Mouse (Mus musculus): Measurements from ENCODE around the gene Adarb2. TPM values are rescaled to one million over a fixed set of nuclear protein-coding genes. Genes with fewer than 3 reads are reported as not detected.

Gene Adarb2
- total and polyA plus RNA-seq, 2 experiments: 0.09 TPM; not detected in 1

GRCm38 (mm10) chr13:8400265-8401041 lies 197.8 kb downstream of the Adarb2 start:
- no peaks in the 10 kb centered on the region for H3K36me3 ChIP-seq (ENCODE audit: control insufficient read depth, insufficient read depth, low read length)
- H3K4me3 ChIP-seq (ENCODE audit: insufficient read depth, low read depth, low read length): no peak overlapping the region
- 85% methylated on average over 4 of the region's 4 CpGs for WGBS
- no peak for TF ChIP-seq POLR2A (IDR thresholded peaks at IDR 0.05; ENCODE audit: extremely low read depth, insufficient read depth, low read length)
- no peak for TF ChIP-seq CTCF (IDR thresholded peaks at IDR 0.05; ENCODE audit: low read depth, low read length)
- H3K79me2 ChIP-seq (ENCODE audit: control insufficient read depth, insufficient read depth, low read length): no peaks in the 10 kb centered on the region
- no peak for DNase-seq (ENCODE audit: extremely low read depth, low read depth, low spot score)
- no peak overlapping the region for H3K9ac ChIP-seq (ENCODE audit: low read depth, low read length)
- H3K4me1 ChIP-seq (ENCODE audit: control insufficient read depth, insufficient read depth, low read length): no peaks in the 10 kb centered on the region
- no peaks in the 10 kb centered on the region for H3K27me3 ChIP-seq (ENCODE audit: control insufficient read depth, insufficient read depth, low read length)
- H3K27ac ChIP-seq (replicated peaks; ENCODE audit: insufficient read depth, low read depth, low read length): no peak overlapping the region

- Histone ChIP-seq H3K4me1 (ENCODE audit: control insufficient read depth, insufficient read depth, low read length) (no peaks in the 10 kb centered on the region), H3K4me3 (ENCODE audit: insufficient read depth, low read depth, low read length) (no peak overlapping the region), H3K27me3 (ENCODE audit: control insufficient read depth, insufficient read depth, low read length) (no peaks in the 10 kb centered on the region), H3K27ac (replicated peaks; ENCODE audit: insufficient read depth, low read depth, low read length) (no peak overlapping the region), H3K79me2 (ENCODE audit: control insufficient read depth, insufficient read depth, low read length) (no peaks in the 10 kb centered on the region), H3K9ac (ENCODE audit: low read depth, low read length) (no peak overlapping the region), H3K36me3 (ENCODE audit: control insufficient read depth, insufficient read depth, low read length) (no peaks in the 10 kb centered on the region)
- TF ChIP-seq POLR2A (IDR thresholded peaks at IDR 0.05; ENCODE audit: extremely low read depth, insufficient read depth, low read length) (no peak), CTCF (IDR thresholded peaks at IDR 0.05; ENCODE audit: low read depth, low read length) (no peak)
- DNase-seq (ENCODE audit: extremely low read depth, low read depth, low spot score): no peak
- 58% methylated on average over 3 of the region's 3 CpGs for WGBS
Measured at GRCm38 (mm10) chr13:8402324-8402873, 199.7 kb downstream of the Adarb2 start.

GRCm38 (mm10) chr13:8406020-8406419 lies 203.4 kb downstream of the Adarb2 start:
- TF ChIP-seq POLR2A (IDR thresholded peaks at IDR 0.05; ENCODE audit: extremely low read depth, insufficient read depth, low read length): no peak
- TF ChIP-seq CTCF (IDR thresholded peaks at IDR 0.05; ENCODE audit: low read depth, low read length): no peak
- no peaks in the 10 kb centered on the region for H3K79me2 ChIP-seq (ENCODE audit: control insufficient read depth, insufficient read depth, low read length)
- no peak overlapping the region for H3K4me3 ChIP-seq (ENCODE audit: insufficient read depth, low read depth, low read length)
- WGBS: 76% methylated on average over 6 of the region's 6 CpGs
- no peak overlapping the region for H3K27ac ChIP-seq (replicated peaks; ENCODE audit: insufficient read depth, low read depth, low read length)
- DNase-seq (ENCODE audit: extremely low read depth, low read depth, low spot score): no peak
- H3K9ac ChIP-seq (ENCODE audit: low read depth, low read length): no peak overlapping the region
- H3K36me3 ChIP-seq (ENCODE audit: control insufficient read depth, insufficient read depth, low read length): no peaks in the 10 kb centered on the region
- H3K4me1 ChIP-seq (ENCODE audit: control insufficient read depth, insufficient read depth, low read length): no peaks in the 10 kb centered on the region
- no peaks in the 10 kb centered on the region for H3K27me3 ChIP-seq (ENCODE audit: control insufficient read depth, insufficient read depth, low read length)

- Histone ChIP-seq H3K4me1 (ENCODE audit: control insufficient read depth, insufficient read depth, low read length) (no peaks in the 10 kb centered on the region), H3K36me3 (ENCODE audit: control insufficient read depth, insufficient read depth, low read length) (no peaks in the 10 kb centered on the region), H3K4me3 (ENCODE audit: insufficient read depth, low read depth, low read length) (no peak overlapping the region), H3K9ac (ENCODE audit: low read depth, low read length) (no peak overlapping the region), H3K27ac (replicated peaks; ENCODE audit: insufficient read depth, low read depth, low read length) (no peak overlapping the region), H3K79me2 (ENCODE audit: control insufficient read depth, insufficient read depth, low read length) (no peaks in the 10 kb centered on the region), H3K27me3 (ENCODE audit: control insufficient read depth, insufficient read depth, low read length) (no peaks in the 10 kb centered on the region)
- TF ChIP-seq CTCF (IDR thresholded peaks at IDR 0.05; ENCODE audit: low read depth, low read length) (no peak), POLR2A (IDR thresholded peaks at IDR 0.05; ENCODE audit: extremely low read depth, insufficient read depth, low read length) (no peak)
- WGBS: 75% methylated on average over 5 of the region's 5 CpGs
- DNase-seq (ENCODE audit: extremely low read depth, low read depth, low spot score): no peak
Measured at GRCm38 (mm10) chr13:8410353-8411318, 208.0 kb downstream of the Adarb2 start.

GRCm38 (mm10) chr13:8424019-8424719 lies 221.5 kb downstream of the Adarb2 start:
- 87% methylated on average over 15 of the region's 15 CpGs for WGBS

More at GRCm38 (mm10) chr13:8424019-8424719, 221.5 kb downstream of the Adarb2 start:
- Histone ChIP-seq H3K36me3 (ENCODE audit: control insufficient read depth, insufficient read depth, low read length) (no peaks in the 10 kb centered on the region), H3K4me3 (ENCODE audit: insufficient read depth, low read depth, low read length) (no peak overlapping the region), H3K79me2 (ENCODE audit: control insufficient read depth, insufficient read depth, low read length) (no peaks in the 10 kb centered on the region), H3K27me3 (ENCODE audit: control insufficient read depth, insufficient read depth, low read length) (no peaks in the 10 kb centered on the region), H3K9ac (ENCODE audit: low read depth, low read length) (no peak overlapping the region), H3K4me1 (ENCODE audit: control insufficient read depth, insufficient read depth, low read length) (no peaks in the 10 kb centered on the region), H3K27ac (replicated peaks; ENCODE audit: insufficient read depth, low read depth, low read length) (no peak overlapping the region)
- TF ChIP-seq CTCF (IDR thresholded peaks at IDR 0.05; ENCODE audit: low read depth, low read length) (no peak), POLR2A (IDR thresholded peaks at IDR 0.05; ENCODE audit: extremely low read depth, insufficient read depth, low read length) (no peak)
- no peak for DNase-seq (ENCODE audit: extremely low read depth, low read depth, low spot score)
